Mouse (Mus musculus) inflammation-experienced regulatory T-cells, adult 6 months (primary cell): ENCODE measurements around the gene Clcn3. TPM values are rescaled to one million over a fixed set of nuclear protein-coding genes. Genes with fewer than 3 reads are reported as not detected.

ENCODE experiments used
- ATAC-seq: one replicate; pipeline ENCODE4 v1.8.0; 2017
- polyA plus RNA-seq, 3 experiments: library from polyadenylated mRNA; unstranded; fragments of 100-300 nt; shearing (Covaris generic); gene quantifications; one replicate each; pipeline ENCODE4 v1.2.1; 2017

Gene Clcn3
- polyA plus RNA-seq, 3 experiments from 2014 or later: 19.2 to 24.6 (median 24.4) TPM

- no peak for ATAC-seq
Measured at GRCm38 (mm10) chr8:60951757-60952156, 31.3 kb downstream of the Clcn3 start.

- no peak for ATAC-seq
Measured at GRCm38 (mm10) chr8:60951271-60951670, 31.8 kb downstream of the Clcn3 start.

- no peak for ATAC-seq
Measured at GRCm38 (mm10) chr8:60949859-60950258, 33.2 kb downstream of the Clcn3 start.

- no peak for ATAC-seq
Measured at GRCm38 (mm10) chr8:60947503-60947902, 35.6 kb downstream of the Clcn3 start.

GRCm38 (mm10) chr8:60942867-60943266 lies 40.2 kb downstream of the Clcn3 start:
- no peak for ATAC-seq

- ATAC-seq: no peak
Measured at GRCm38 (mm10) chr8:60938717-60939424, 44.2 kb downstream of the Clcn3 start.

GRCm38 (mm10) chr8:60933617-60934016 lies 49.5 kb downstream of the Clcn3 start:
- no peak for ATAC-seq

GRCm38 (mm10) chr8:60920176-60920575 lies 62.9 kb downstream of the Clcn3 start:
- no peak for ATAC-seq

- ATAC-seq: no peak
Measured at GRCm38 (mm10) chr8:60919069-60919468, 64.0 kb downstream of the Clcn3 start.

- ATAC-seq: no peak
Measured at GRCm38 (mm10) chr8:60912554-60912953, 70.5 kb downstream of the Clcn3 start.

GRCm38 (mm10) chr8:60912081-60912480 lies 71.0 kb downstream of the Clcn3 start:
- peak; percentile 41 for ATAC-seq

- ATAC-seq: no peak
Measured at GRCm38 (mm10) chr8:60900147-60900546, 83.0 kb downstream of the Clcn3 start.

GRCm38 (mm10) chr8:60895878-60896277 lies 87.2 kb downstream of the Clcn3 start:
- no peak for ATAC-seq

- no peak for ATAC-seq
Measured at GRCm38 (mm10) chr8:60891757-60892156, 91.3 kb downstream of the Clcn3 start.

- ATAC-seq: no peak
Measured at GRCm38 (mm10) chr8:60890520-60890874, 92.6 kb downstream of the Clcn3 start.

GRCm38 (mm10) chr8:60889843-60890519 lies 93.1 kb downstream of the Clcn3 start, which contains the start of gene Hpf1:
Gene Hpf1, plus strand, starts transcription at chr8:60890418.
- peak; percentile 99 for ATAC-seq

GRCm38 (mm10) chr8:60889131-60889842 lies 93.8 kb downstream of the Clcn3 start:
- ATAC-seq: no peak

- ATAC-seq: no peak
Measured at GRCm38 (mm10) chr8:60886736-60887135, 96.4 kb downstream of the Clcn3 start.

- no peak for ATAC-seq
Measured at GRCm38 (mm10) chr8:60883419-60884137, 99.5 kb downstream of the Clcn3 start.

- no peak for ATAC-seq
Measured at GRCm38 (mm10) chr8:60878617-60879016, 104.5 kb downstream of the Clcn3 start.

GRCm38 (mm10) chr8:60870231-60871193 lies 112.6 kb downstream of the Clcn3 start:
- ATAC-seq: no peak

- no peak for ATAC-seq
Measured at GRCm38 (mm10) chr8:60869761-60870160, 113.3 kb downstream of the Clcn3 start.
